Mouse (Mus musculus) lung, postnatal 0 days (tissue): ENCODE data around the gene Sugp1. TPM values are rescaled to one million over a fixed set of nuclear protein-coding genes. Genes with fewer than 3 reads are reported as not detected.
A peak's percentile ranks its signal among the peaks of the same experiment; 100 is the strongest.

Experiments
- ATAC-seq: fragments of 200-750 bp; cut with Nextera tagmentation; 2 replicates; pipeline ENCODE4 v1.8.0; 2017; ENCODE audit warnings: moderate library complexity
- DNase-seq: peaks from one replicate; pipeline ENCODE4 v3.0.0-alpha.2; 2016; ENCODE audit warnings: low spot score
- H3K27ac ChIP-seq: fragments of 300-500 bp; sonication (generic); 2 replicates; pipeline ENCODE4 v1.5.1; 2014; ENCODE audit warnings: antibody characterized with exemption, mild to moderate bottlenecking, low read length, mixed read lengths
- H3K27me3 ChIP-seq: fragments of 300-500 bp; sonication (generic); replicated peaks from 2 replicates; pipeline ENCODE4 v1.6.1; 2014; ENCODE audit warnings: low read length, mixed read lengths; ENCODE audit not compliant: insufficient read depth
- H3K36me3 ChIP-seq: fragments of 300-500 bp; sonication (generic); 2 replicates; pipeline ENCODE4 v1.6.1; 2014; ENCODE audit warnings: low read length, mixed read lengths; ENCODE audit not compliant: insufficient read depth
- H3K4me1 ChIP-seq: fragments of 300-500 bp; sonication (generic); 2 replicates; pipeline ENCODE4 v1.6.1; 2014; ENCODE audit warnings: antibody characterized with exemption, low read depth, low read length, mixed read lengths; ENCODE audit not compliant: insufficient read depth
- H3K4me2 ChIP-seq: fragments of 300-500 bp; sonication (generic); replicated peaks from 2 replicates; pipeline ENCODE4 v1.6.1; 2014; ENCODE audit warnings: low read depth, mild to moderate bottlenecking, low read length, moderate library complexity, mixed read lengths
- H3K4me3 ChIP-seq: fragments of 300-500 bp; sonication (generic); 2 replicates; pipeline ENCODE4 v1.5.1; 2014; ENCODE audit warnings: low read depth, low read length
- H3K9ac ChIP-seq: fragments of 300-500 bp; sonication (generic); replicated peaks from 2 replicates; pipeline ENCODE4 v1.6.1; 2014; ENCODE audit warnings: low read depth, mild to moderate bottlenecking
- H3K9me3 ChIP-seq: fragments of 300-500 bp; sonication (generic); 2 replicates; pipeline ENCODE4 v1.6.1; 2016; ENCODE audit warnings: low read length, mixed read lengths
- CTCF ChIP-seq: IDR thresholded peaks from 2 replicates; pipeline ENCODE4 v1.5.1; 2016; ENCODE audit warnings: antibody characterized with exemption, mild to moderate bottlenecking
- EP300 ChIP-seq: IDR thresholded peaks from 2 replicates; pipeline ENCODE4 v1.6.1; 2016; ENCODE audit warnings: antibody characterized with exemption, mild to moderate bottlenecking, control low read depth
- WGBS: fragments of 180-500 bp; shearing (Covaris S2); extraction: QIAGEN DNeasy Blood & Tissue Kit; methylation state at CpG from one replicate; pipeline ENCODE4 v1.1.7; 2014; 5-methylcytosine and 5-hydroxymethylcytosine counted together
- polyA plus RNA-seq: library from polyadenylated mRNA; unstranded; fragments of >200 nt; fragmentation: Nextera tagmentation; extraction: Ambion mirVana; gene quantifications from 2 replicates; pipeline ENCODE4 v1.2.1, GENCODE M21; 2015

The Sugp1 gene
- polyA plus RNA-seq, 1 experiment from 2014 or later, result 27.3 TPM

DNA sequence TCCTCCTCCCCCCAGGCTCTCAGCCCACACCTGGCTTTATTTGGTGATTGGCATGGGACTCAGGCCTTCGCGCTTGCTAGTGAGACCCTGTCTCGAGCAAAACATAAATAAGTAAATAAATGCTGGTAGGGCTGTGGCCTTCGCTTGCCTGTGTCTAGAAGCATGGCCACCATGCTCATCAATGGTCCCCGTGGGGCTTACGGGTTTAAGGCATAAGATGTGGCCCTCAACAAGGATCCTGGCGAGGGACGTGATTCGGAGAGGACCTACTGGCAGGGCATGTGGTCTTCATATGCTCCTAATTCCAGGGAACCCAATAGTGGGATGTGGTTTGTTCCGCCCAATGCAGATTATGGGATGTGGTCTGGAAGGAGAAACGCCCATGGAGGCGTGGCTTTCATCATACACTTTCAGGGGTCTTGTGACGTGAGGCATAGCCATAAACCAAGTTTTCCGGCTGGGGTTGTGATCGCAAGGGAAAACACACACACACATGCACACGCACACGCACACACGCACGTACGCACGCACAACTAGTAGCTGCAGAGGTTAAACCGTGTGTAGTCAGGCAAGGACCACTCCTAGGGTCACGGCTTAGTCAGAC lies 68.7 kb downstream of the Sugp1 start:
- H3K4me2 ChIP-seq, result no peak overlapping the region
- H3K4me3 ChIP-seq, result no peak overlapping the region
- TF ChIP-seq CTCF (no peak), EP300 (no peak)
- peaks cover 30% of the 10 kb centered on the region for H3K27me3 ChIP-seq
- 44% methylated on average over 23 of the region's 23 CpGs for WGBS
- H3K4me1 ChIP-seq, result no peaks in the 10 kb centered on the region
- no peak overlapping the region for H3K9ac ChIP-seq
- no peak for DNase-seq
- H3K27ac ChIP-seq, result no peak overlapping the region
- H3K9me3 ChIP-seq, result no peaks in the 10 kb centered on the region
- H3K36me3 ChIP-seq, result no peaks in the 10 kb centered on the region
- no peak for ATAC-seq

DNA sequence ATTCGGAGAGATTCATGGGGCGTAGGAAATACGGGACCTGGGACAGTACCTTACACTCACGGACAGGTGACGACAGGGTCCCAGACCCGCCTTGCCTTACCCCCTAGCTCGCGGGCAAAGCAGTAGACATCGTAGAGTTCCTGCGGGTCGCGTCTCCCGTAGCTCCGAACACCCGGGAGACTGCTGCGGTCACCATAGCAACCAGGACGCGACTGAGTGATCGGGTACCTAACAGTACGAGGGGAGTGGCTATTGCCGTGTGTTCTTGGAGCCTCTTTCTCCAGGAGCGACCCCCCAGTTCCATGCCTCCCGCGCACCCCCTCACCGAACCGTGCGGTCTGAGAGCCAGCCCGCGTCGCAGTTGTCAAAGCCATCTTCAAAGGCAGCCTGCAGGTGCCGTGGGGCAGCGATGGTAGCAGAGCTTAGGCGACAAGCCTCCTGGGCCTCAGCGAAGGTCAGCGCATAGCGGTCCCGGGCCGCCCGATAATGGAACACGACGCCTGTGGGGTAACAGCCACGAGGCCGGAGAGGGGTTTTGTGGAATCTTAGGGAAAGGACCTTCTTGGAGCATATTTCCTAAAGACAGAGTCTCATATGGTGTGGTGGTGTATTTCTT lies 69.9 kb downstream of the Sugp1 start:
- ATAC-seq (no peak), DNase-seq (no peak)
- TF ChIP-seq CTCF (no peak), EP300 (no peak)
- H3K9ac ChIP-seq, result no peak overlapping the region
- no peaks in the 10 kb centered on the region for H3K9me3 ChIP-seq
- no peaks in the 10 kb centered on the region for H3K4me1 ChIP-seq
- WGBS, result 9% methylated on average over 43 of the region's 43 CpGs
- no peak overlapping the region for H3K4me2 ChIP-seq
- no peak overlapping the region for H3K4me3 ChIP-seq
- H3K27me3 ChIP-seq, result peaks cover 32% of the 10 kb centered on the region
- H3K27ac ChIP-seq, result no peak overlapping the region
- H3K36me3 ChIP-seq, result no peaks in the 10 kb centered on the region

DNA sequence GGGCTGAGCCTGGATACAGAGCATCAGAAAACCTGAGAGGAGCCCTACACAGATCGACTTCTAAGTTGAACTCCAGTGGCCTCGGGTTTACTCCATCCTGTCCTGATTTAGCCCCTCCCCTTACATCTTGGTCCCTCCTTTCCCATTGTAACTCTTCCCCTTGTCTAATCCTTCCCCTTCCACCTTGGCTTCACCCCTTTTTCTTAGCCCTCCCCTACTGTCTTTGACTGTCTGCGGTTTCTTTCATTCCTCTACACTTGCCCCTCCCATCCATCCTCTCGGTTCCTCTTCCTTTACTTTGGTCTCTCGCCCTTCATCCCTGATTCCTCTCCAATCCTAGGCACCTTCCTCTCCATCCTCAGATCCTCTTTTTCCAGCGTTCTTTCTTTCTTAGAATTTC lies 71.9 kb downstream of the Sugp1 start:
- Histone ChIP-seq H3K9ac (no peak overlapping the region), H3K27me3 (peaks cover 32% of the 10 kb centered on the region), H3K36me3 (no peaks in the 10 kb centered on the region), H3K4me1 (no peaks in the 10 kb centered on the region), H3K27ac (no peak overlapping the region), H3K9me3 (no peaks in the 10 kb centered on the region), H3K4me3 (no peak overlapping the region), H3K4me2 (no peak overlapping the region)
- ATAC-seq (no peak), DNase-seq (no peak)
- 19% methylated on average over 6 of the region's 6 CpGs for WGBS
- TF ChIP-seq EP300 (no peak), CTCF (no peak)

DNA sequence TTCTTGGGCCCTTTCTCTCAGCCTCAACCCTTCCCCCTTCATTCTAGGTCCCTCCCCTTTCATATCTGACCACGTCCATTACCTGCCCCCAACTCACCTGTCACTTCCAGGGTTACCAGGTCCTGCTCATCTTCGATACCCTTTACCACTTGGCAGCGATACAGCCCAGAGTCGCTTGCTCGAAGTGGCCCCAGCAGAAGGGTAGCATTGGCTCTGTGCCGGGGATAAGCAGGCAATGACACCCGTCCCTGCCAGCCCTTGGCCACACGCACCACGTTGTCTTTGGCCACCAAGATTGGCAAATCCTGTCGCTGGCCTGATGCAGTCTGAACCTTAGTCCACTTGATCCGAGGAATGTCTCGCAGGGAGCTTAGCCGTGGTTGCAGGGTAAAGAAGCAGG lies 72.3 kb downstream of the Sugp1 start:
- Histone ChIP-seq H3K4me3 (no peak overlapping the region), H3K4me2 (no peak overlapping the region), H3K9ac (no peak overlapping the region), H3K27ac (no peak overlapping the region), H3K27me3 (peaks cover 33% of the 10 kb centered on the region), H3K4me1 (no peaks in the 10 kb centered on the region), H3K9me3 (no peaks in the 10 kb centered on the region), H3K36me3 (no peaks in the 10 kb centered on the region)
- DNase-seq (no peak), ATAC-seq (no peak)
- TF ChIP-seq EP300 (no peak), CTCF (no peak)
- WGBS, result 65% methylated on average over 13 of the region's 13 CpGs

DNA sequence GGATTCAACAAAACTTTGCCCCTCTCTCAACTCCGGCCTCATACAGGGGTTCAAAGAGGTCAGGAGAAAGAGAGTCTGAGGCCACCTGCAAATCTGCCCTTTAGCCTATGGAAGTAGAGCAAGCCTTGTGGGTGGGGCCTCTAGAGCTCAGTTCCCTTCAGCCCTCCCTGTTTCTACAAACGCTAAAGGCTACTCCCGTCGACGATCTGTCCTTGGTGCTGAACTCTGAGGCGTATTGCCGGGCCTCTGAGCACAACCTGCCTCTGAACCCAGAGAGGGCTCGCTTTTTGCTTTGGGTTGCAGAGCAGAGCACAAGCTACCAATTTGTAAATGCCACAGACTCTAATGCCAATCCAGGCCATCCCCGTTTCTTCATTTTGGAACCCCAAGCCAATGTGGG lies 75.0 kb downstream of the Sugp1 start:
- H3K9me3 ChIP-seq, result no peaks in the 10 kb centered on the region
- no peak overlapping the region for H3K4me2 ChIP-seq
- H3K4me1 ChIP-seq, result no peaks in the 10 kb centered on the region
- DNase-seq (peak; percentile 47), ATAC-seq (no peak)
- no peak overlapping the region for H3K4me3 ChIP-seq
- H3K9ac ChIP-seq, result no peak overlapping the region
- TF ChIP-seq EP300 (no peak), CTCF (no peak)
- H3K36me3 ChIP-seq, result no peaks in the 10 kb centered on the region
- WGBS, result 7% methylated on average over 9 of the region's 9 CpGs
- peaks cover 19% of the 10 kb centered on the region; the same call in 1 of the 2 replicates for H3K27me3 ChIP-seq
- H3K27ac ChIP-seq, result no peak overlapping the region

DNA sequence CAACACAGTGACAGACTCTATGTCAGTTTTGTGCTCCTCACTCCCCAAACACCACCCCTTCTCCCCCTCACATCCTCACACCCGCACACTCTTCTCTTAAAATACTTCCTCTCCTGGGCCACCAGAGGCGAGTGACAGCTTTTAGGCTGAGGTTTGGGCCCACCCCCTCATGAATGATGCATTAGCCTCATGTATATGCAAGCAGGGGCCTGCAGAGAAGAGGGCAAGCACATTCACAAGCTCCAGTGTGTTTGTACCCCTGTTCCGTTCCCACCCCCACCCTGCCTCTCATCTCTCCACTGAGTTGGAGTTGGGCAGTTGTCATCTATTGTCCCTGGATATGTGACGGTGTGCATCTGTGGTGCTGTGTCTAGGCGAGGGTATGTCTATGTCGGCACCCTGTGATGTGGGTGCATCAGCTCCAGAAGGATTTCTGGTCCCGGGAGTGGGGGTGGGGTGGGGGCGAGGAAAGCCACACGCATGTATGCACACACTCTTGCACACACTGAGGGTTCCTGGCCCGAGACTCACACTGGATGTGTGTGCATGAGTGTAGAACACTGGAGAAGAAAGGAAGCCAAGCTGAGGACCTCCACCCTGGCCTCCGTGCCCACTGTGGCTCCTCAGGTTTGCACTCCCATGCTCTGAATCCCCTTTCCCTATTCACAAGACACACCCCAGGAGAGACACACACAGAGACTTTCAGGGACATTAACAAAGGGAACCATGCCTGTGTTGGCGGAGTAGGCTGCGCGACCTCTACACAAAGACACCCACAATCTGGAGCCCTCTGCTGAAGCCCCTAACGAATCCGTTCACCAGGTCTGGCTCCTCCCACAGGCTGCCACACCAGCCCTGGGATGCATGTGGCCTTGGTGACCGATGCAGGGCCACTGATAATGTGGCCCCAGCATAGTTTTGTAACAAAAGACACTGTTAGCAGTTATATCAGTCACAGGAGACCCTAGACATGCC lies 76.4 kb downstream of the Sugp1 start:
- Histone ChIP-seq H3K27ac (no peak overlapping the region), H3K27me3 (peaks cover 10% of the 10 kb centered on the region; the same call in 1 of the 2 replicates), H3K36me3 (no peaks in the 10 kb centered on the region), H3K9ac (no peak overlapping the region), H3K4me2 (no peak overlapping the region), H3K4me3 (no peak overlapping the region), H3K9me3 (no peaks in the 10 kb centered on the region), H3K4me1 (no peaks in the 10 kb centered on the region)
- WGBS, result 13% methylated on average over 17 of the region's 17 CpGs
- ATAC-seq (no peak), DNase-seq (no peak)
- TF ChIP-seq CTCF (no peak), EP300 (no peak)
